Comparison of ENCODE assay signal across 30 mouse cellular contexts in genomic region chr12:24739963-24740362, GRCm38 (mm10). TPM values are rescaled to one million over a fixed set of nuclear protein-coding genes. Genes with fewer than 3 reads are reported as not detected.
DNase-seq lines count a peak whose midpoint lies in the region; ATAC-seq and TF ChIP-seq lines count a peak whose summit lies in the region.
"Had no signal": no experiment of that assay in that cellular context is flagged by ENCODE, and none has a peak within 500 bp of the region (broad histone marks: within the 10 kb centered on the region; RNA-seq: fewer than 3 reads in every experiment).

No protein-coding gene starts in this region.

- TF ChIP-seq CTCF in liver, postnatal 0 days (IDR thresholded peaks at IDR 0.05; ENCODE audit: low read depth): no peak

- no peaks in the 10 kb centered on the region for H3K27me3 ChIP-seq in liver, embryonic 11.5 days (replicated peaks; ENCODE audit: control insufficient read depth, insufficient read depth, low read length)
- H3K27me3 ChIP-seq in liver, postnatal 0 days (ENCODE audit: insufficient read depth, low read length): no peaks in the 10 kb centered on the region
- no peaks in the 10 kb centered on the region for H3K27me3 ChIP-seq in hindbrain, embryonic 11.5 days (ENCODE audit: control insufficient read depth, insufficient read depth, low read length)
- H3K27me3 ChIP-seq: embryonic facial prominence, embryonic 13.5 days; forebrain, embryonic 13.5 days; heart, embryonic 13.5 days; hindbrain, embryonic 12.5 days; hindbrain, embryonic 15.5 days had no signal

- no peaks in the 10 kb centered on the region for H3K9me3 ChIP-seq in liver, embryonic 11.5 days (ENCODE audit: control insufficient read depth, low read length)
- no peaks in the 10 kb centered on the region for H3K9me3 ChIP-seq in liver, postnatal 0 days (ENCODE audit: low read length)
- H3K9me3 ChIP-seq in hindbrain, embryonic 11.5 days (ENCODE audit: control insufficient read depth, low read length): no peaks in the 10 kb centered on the region
- H3K9me3 ChIP-seq: embryonic facial prominence, embryonic 10.5 days; embryonic facial prominence, embryonic 13.5 days; forebrain, embryonic 10.5 days; forebrain, embryonic 13.5 days; heart, embryonic 10.5 days; heart, embryonic 13.5 days; hindbrain, embryonic 12.5 days; hindbrain, embryonic 15.5 days had no signal

- WGBS in liver, embryonic 11.5 days: 46% methylated on average over 1 of the region's 1 CpGs
- WGBS in liver, postnatal 0 days (ENCODE audit: insufficient replicate concordance): 42% methylated on average over 1 of the region's 1 CpGs
- WGBS in hindbrain, embryonic 11.5 days: 70% methylated on average over 1 of the region's 1 CpGs

- no peak overlapping the region for H3K9ac ChIP-seq in liver, embryonic 11.5 days (ENCODE audit: low read depth, low read length)
- no peak overlapping the region for H3K9ac ChIP-seq in liver, postnatal 0 days (replicated peaks)
- no peak overlapping the region for H3K9ac ChIP-seq in hindbrain, embryonic 11.5 days (ENCODE audit: low read depth, low read length)
- H3K9ac ChIP-seq: embryonic facial prominence, embryonic 13.5 days; forebrain, embryonic 13.5 days; heart, embryonic 13.5 days; hindbrain, embryonic 12.5 days; hindbrain, embryonic 15.5 days had no signal

- H3K36me3 ChIP-seq in liver, embryonic 11.5 days (ENCODE audit: control insufficient read depth, insufficient read depth, low read length): no peaks in the 10 kb centered on the region
- H3K36me3 ChIP-seq in liver, postnatal 0 days (replicated peaks; ENCODE audit: insufficient read depth, low read length): no peaks in the 10 kb centered on the region
- no peaks in the 10 kb centered on the region for H3K36me3 ChIP-seq in hindbrain, embryonic 11.5 days (ENCODE audit: control insufficient read depth, insufficient read depth, low read length)
- H3K36me3 ChIP-seq: embryonic facial prominence, embryonic 10.5 days; embryonic facial prominence, embryonic 13.5 days; forebrain, embryonic 10.5 days; heart, embryonic 10.5 days; heart, embryonic 13.5 days; hindbrain, embryonic 12.5 days; hindbrain, embryonic 15.5 days had no signal

- peak; percentile 34 for DNase-seq in adrenal gland, adult 2 months
- DNase-seq in adrenal gland, postnatal 4 days (ENCODE audit: low spot score in 2 of 2): no peak
- no peak for DNase-seq in liver, embryonic 11.5 days (ENCODE audit: low spot score)
- DNase-seq in liver, postnatal 0 days: no peak
- no peak for DNase-seq in kidney, postnatal 10 days
- no peak for DNase-seq in hindbrain, embryonic 11.5 days (ENCODE audit: low spot score)
- DNase-seq: cerebellum, adult 11-12 months; cerebellum, adult 8-10 months; cerebellum, postnatal 10 days; cerebellum, postnatal 36 days; embryo, embryonic 11 days; gastrocnemius, postnatal 10 days; gastrocnemius, postnatal 36 days; heart, adult 2 months; heart, postnatal 14 days; heart, postnatal 4 days had no signal

- H3K4me1 ChIP-seq in liver, embryonic 11.5 days (replicated peaks; ENCODE audit: control insufficient read depth, insufficient read depth, low read length): no peaks in the 10 kb centered on the region
- H3K4me1 ChIP-seq in liver, postnatal 0 days (ENCODE audit: insufficient read depth): no peaks in the 10 kb centered on the region
- no peaks in the 10 kb centered on the region for H3K4me1 ChIP-seq in hindbrain, embryonic 11.5 days (replicated peaks; ENCODE audit: control insufficient read depth, insufficient read depth, low read length)
- H3K4me1 ChIP-seq: embryonic facial prominence, embryonic 13.5 days; heart, embryonic 13.5 days; hindbrain, embryonic 12.5 days; hindbrain, embryonic 15.5 days had no signal

- no peak overlapping the region for H3K27ac ChIP-seq in liver, embryonic 11.5 days (ENCODE audit: low read depth, low read length)
- no peak overlapping the region for H3K27ac ChIP-seq in liver, postnatal 0 days (ENCODE audit: low read depth)
- no peak overlapping the region for H3K27ac ChIP-seq in hindbrain, embryonic 11.5 days (ENCODE audit: low read depth, low read length)
- H3K27ac ChIP-seq: embryonic facial prominence, embryonic 10.5 days; embryonic facial prominence, embryonic 13.5 days; forebrain, embryonic 10.5 days; forebrain, embryonic 13.5 days; heart, adult 2 months; heart, embryonic 10.5 days; heart, embryonic 13.5 days; hindbrain, embryonic 12.5 days; hindbrain, embryonic 15.5 days had no signal

- ATAC-seq in liver, embryonic 11.5 days (replicated peaks; ENCODE audit: low FRiP score): 0 out of 2 replicates have a peak, but pooled peaks have one; percentile 23
- ATAC-seq in liver, postnatal 0 days: no peak
- ATAC-seq in megakaryocyte progenitor cell, adult 5-6 weeks (replicated peaks; ENCODE audit: poor library complexity): peak; percentile 27
- ATAC-seq in hindbrain, embryonic 11.5 days (ENCODE audit: low FRiP score): no peak
- ATAC-seq: activated CD4-positive, CD25-positive, alpha-beta regulatory T cell, adult 4 months; CD4-positive, CD25-positive, alpha-beta regulatory T cell, adult 4 months; forebrain, embryonic 13.5 days; forebrain, embryonic 16.5 days had no signal

- TF ChIP-seq EP300 in liver, postnatal 0 days (IDR thresholded peaks at IDR 0.05; ENCODE audit: low read depth): no peak

- no peak overlapping the region for H3K4me3 ChIP-seq in liver, embryonic 11.5 days (ENCODE audit: low read depth, low read length)
- H3K4me3 ChIP-seq in liver, postnatal 0 days (ENCODE audit: low read depth, low read length): no peak overlapping the region
- H3K4me3 ChIP-seq in hindbrain, embryonic 11.5 days (ENCODE audit: low read depth, low read length): no peak overlapping the region
- H3K4me3 ChIP-seq: embryonic facial prominence, embryonic 10.5 days; embryonic facial prominence, embryonic 13.5 days; erythroblast, embryonic 14.5 days; forebrain, embryonic 10.5 days; forebrain, embryonic 13.5 days; heart, adult 2 months; heart, embryonic 10.5 days; heart, embryonic 13.5 days; hindbrain, embryonic 12.5 days; hindbrain, embryonic 15.5 days had no signal

- H3K4me2 ChIP-seq in liver, embryonic 11.5 days: no peak overlapping the region
- no peak overlapping the region for H3K4me2 ChIP-seq in liver, postnatal 0 days (ENCODE audit: low read depth, low read length)
- H3K4me2 ChIP-seq in hindbrain, embryonic 11.5 days (replicated peaks; ENCODE audit: low read depth, low read length): no peak overlapping the region
- H3K4me2 ChIP-seq: embryonic facial prominence, embryonic 13.5 days; forebrain, embryonic 13.5 days; heart, embryonic 13.5 days; hindbrain, embryonic 12.5 days; hindbrain, embryonic 15.5 days had no signal

RNA-seq across cellular contexts. Expression of gene Rrm2, which starts 31.9 kb away (rescaled TPM):
- total RNA-seq in adrenal gland, adult 2 months (2021): 1 to 10 TPM; 7.7 to 9.1 TPM
- 2.8 and 6.0 TPM in 2 replicates for polyA plus RNA-seq in adrenal gland, adult 2 months (2012; rRNA removed)
- total RNA-seq in adrenal gland, postnatal 4 days (2021): 10 to 100 TPM; 75.1 to 95.2 TPM
- polyA plus RNA-seq in liver, embryonic 11.5 days (2014; fragmentation: Nextera tagmentation; extraction: Ambion mirVana): 422 and 475 TPM in 2 replicates
- 235 and 276 TPM in 2 replicates for polyA plus RNA-seq in liver, postnatal 0 days (2015; fragmentation: Nextera tagmentation; extraction: Ambion mirVana)
- total RNA-seq in megakaryocyte progenitor cell, adult 5-6 weeks (2015): 176 and 181 TPM in 2 replicates
- 149 and 153 TPM in 2 replicates for total RNA-seq in megakaryocyte progenitor cell, adult 5-6 weeks (2017)
- 335 and 391 TPM in 2 replicates for polyA plus RNA-seq in hindbrain, embryonic 11.5 days (2014; fragmentation: Nextera tagmentation; extraction: Ambion mirVana)

RNA-seq across cellular contexts. Expression of gene Cys1, which starts 58.4 kb away (rescaled TPM):
- total RNA-seq in adrenal gland, adult 2 months (2021): 1 to 10 TPM; 2.4 to 4.5 TPM
- 5.6 and 6.0 TPM in 2 replicates for polyA plus RNA-seq in adrenal gland, adult 2 months (2012; rRNA removed)
- total RNA-seq in adrenal gland, postnatal 4 days (2021): 10 to 100 TPM in 1 of 2 experiments, 1 to 10 TPM in 1; 3.0 to 12.8 TPM
- polyA plus RNA-seq in liver, embryonic 11.5 days (2014; fragmentation: Nextera tagmentation; extraction: Ambion mirVana): 0.49 and 1.1 TPM in 2 replicates
- 0.31 and 0.50 TPM in 2 replicates for polyA plus RNA-seq in liver, postnatal 0 days (2015; fragmentation: Nextera tagmentation; extraction: Ambion mirVana)
- not detected in 2 replicates for total RNA-seq in megakaryocyte progenitor cell, adult 5-6 weeks (2015)
- total RNA-seq in megakaryocyte progenitor cell, adult 5-6 weeks (2017): not detected in 2 replicates
- polyA plus RNA-seq in hindbrain, embryonic 11.5 days (2014; fragmentation: Nextera tagmentation; extraction: Ambion mirVana): 0.88 and 1.2 TPM in 2 replicates
- total RNA-seq: granulocyte monocyte progenitor cell, adult 5-6 weeks had no signal
- polyA plus RNA-seq: CD4-positive, CD25-positive, alpha-beta regulatory T cell, adult 4 months; erythroblast, embryonic 14.5 days had no signal

Comparison
In these comparisons a context has a peak if more than half of its experiments do, and no peak if none do; other contexts are left out.
1. ATAC-seq: peak in liver, embryonic 11.5 days (single experiment) and megakaryocyte progenitor cell, adult 5-6 weeks (single experiment); none in liver, postnatal 0 days (single experiment) and hindbrain, embryonic 11.5 days (single experiment).
2. RNA of gene Rrm2, which starts 31.9 kb away (polyA plus RNA-seq): 422 to 475 TPM in liver, embryonic 11.5 days, 335 to 391 TPM in hindbrain, embryonic 11.5 days and 235 to 276 TPM in liver, postnatal 0 days; 2.8 to 6.0 TPM in adrenal gland, adult 2 months; every median in the first group is over 10 times any median in the second.